Mouse (Mus musculus) small intestine, adult 2 months (tissue): ENCODE data around the gene Pip5k1a. TPM values are rescaled to one million over a fixed set of nuclear protein-coding genes. Genes with fewer than 3 reads are reported as not detected.
"Not testable (repeated sequence)": the region's sequence is repeated elsewhere in the genome, so short reads cannot be mapped to it uniquely, and the experiment has no call there.

Experiments used
- H3K27ac ChIP-seq: fragments of 200-500 bp; 2 replicates; pipeline ENCODE4 v1.5.1; 2012; ENCODE audit warnings: low read depth, low read length, control low read depth, inconsistent platforms; ENCODE audit not compliant: insufficient read depth
- H3K27me3 ChIP-seq: fragments of 200-500 bp; 2 replicates; pipeline ENCODE4 v1.6.1; 2012; ENCODE audit warnings: mild to moderate bottlenecking, moderate library complexity, low read length, inconsistent platforms; ENCODE audit not compliant: control insufficient read depth, insufficient read depth
- H3K36me3 ChIP-seq: fragments of 200-500 bp; 2 replicates; pipeline ENCODE4 v1.6.1; 2012; ENCODE audit warnings: mild to moderate bottlenecking, low read length, control low read depth, inconsistent platforms; ENCODE audit not compliant: control insufficient read depth, insufficient read depth
- H3K4me1 ChIP-seq: fragments of 200-500 bp; 2 replicates; pipeline ENCODE4 v1.6.1; 2012; ENCODE audit warnings: low read length, inconsistent platforms, mixed read lengths; ENCODE audit not compliant: control insufficient read depth, insufficient read depth, insufficient read length
- H3K4me3 ChIP-seq: fragments of 200-500 bp; 2 replicates; pipeline ENCODE4 v1.5.1; 2012; ENCODE audit warnings: low read depth, mild to moderate bottlenecking, control low read depth, inconsistent platforms, low read length, moderate library complexity
- CTCF ChIP-seq: fragments of 200-500 bp; IDR thresholded peaks from 2 replicates; pipeline ENCODE4 v1.5.1; 2012; ENCODE audit warnings: low read depth, mild to moderate bottlenecking, control low read depth, inconsistent platforms, low read length, moderate library complexity, mixed read lengths; ENCODE audit not compliant: insufficient replicate concordance, insufficient read length; ENCODE audit errors: extremely low read depth
- POLR2A ChIP-seq: fragments of 200-500 bp; IDR thresholded peaks from 2 replicates; pipeline ENCODE4 v1.6.1; 2012; ENCODE audit warnings: low read depth, mild to moderate bottlenecking, control low read depth, inconsistent platforms, low read length, moderate library complexity
- WGBS: fragments of 180-500 bp; shearing (Covaris S2); methylation state at CpG from one replicate; pipeline ENCODE4 v1.1.7; 2018; 5-methylcytosine and 5-hydroxymethylcytosine counted together
- polyA plus RNA-seq: library from polyadenylated mRNA; depleted of rRNA; stranded (reverse); fragments of >200 nt; gene quantifications from 2 replicates; pipeline ENCODE4 v1.2.3, GENCODE M21; 2012

The Pip5k1a gene
- polyA plus RNA-seq, 1 experiment = 14.9 TPM

DNA sequence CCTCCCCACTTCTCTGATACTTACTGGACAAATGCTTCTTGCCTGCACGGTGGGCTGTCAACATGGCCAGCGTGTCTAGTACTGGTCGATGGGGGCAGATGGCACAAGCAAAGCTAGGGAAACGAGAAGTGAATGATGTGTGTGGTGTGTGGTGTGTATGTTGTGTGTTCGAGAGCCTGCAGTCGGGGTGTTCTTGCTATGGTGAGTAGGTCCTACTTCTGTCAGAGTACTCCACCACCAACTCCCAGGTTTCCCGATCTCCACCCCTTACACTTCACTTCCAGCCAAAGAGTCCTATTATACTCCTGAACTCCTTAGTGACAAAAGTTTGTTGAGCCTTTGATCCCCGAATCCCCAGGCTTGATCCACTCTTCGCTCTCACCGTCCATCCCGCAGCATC lies 26.4 kb upstream of the Pip5k1a start:
- TF ChIP-seq POLR2A (no peak), CTCF (no peak)
- peak overlapping the region; percentile 24; the same call in 1 of the 2 replicates for H3K27ac ChIP-seq
- peak overlapping the region; percentile 55 for H3K4me3 ChIP-seq
- H3K4me1 ChIP-seq = peaks cover 5% of the 10 kb centered on the region; the same call in 1 of the 2 replicates
- WGBS = 49% methylated on average over 11 of the region's 11 CpGs
- H3K36me3 ChIP-seq = peaks cover 24% of the 10 kb centered on the region
- H3K27me3 ChIP-seq = no peaks in the 10 kb centered on the region

DNA sequence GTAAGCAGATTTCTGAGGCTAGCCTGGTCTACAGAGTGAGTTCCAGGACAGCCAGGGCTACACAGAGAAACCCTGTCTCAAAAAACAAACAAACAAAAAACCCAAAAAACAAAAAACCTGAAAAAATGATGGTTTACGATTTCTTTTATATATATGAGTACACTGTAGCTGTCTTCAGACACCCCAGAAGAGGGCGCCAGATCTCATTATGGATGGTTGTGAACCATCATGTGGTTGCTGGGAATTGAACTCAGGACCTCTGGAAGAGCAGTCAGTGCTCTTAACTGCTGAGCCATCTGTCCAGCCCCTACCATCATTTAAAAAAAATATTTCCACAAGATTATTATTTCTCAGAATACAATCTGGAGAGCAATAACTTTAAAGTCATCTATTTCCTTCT lies 25.7 kb upstream of the Pip5k1a start:
- H3K4me1 ChIP-seq, H3K27ac ChIP-seq, H3K4me3 ChIP-seq, H3K27me3 ChIP-seq: not testable (repeated sequence)
- peaks cover 21% of the 10 kb centered on the region for H3K36me3 ChIP-seq
- TF ChIP-seq CTCF = peak; percentile 22; the same call in 1 of the 2 replicates
- WGBS = 98% methylated on average over 2 of the region's 2 CpGs

DNA sequence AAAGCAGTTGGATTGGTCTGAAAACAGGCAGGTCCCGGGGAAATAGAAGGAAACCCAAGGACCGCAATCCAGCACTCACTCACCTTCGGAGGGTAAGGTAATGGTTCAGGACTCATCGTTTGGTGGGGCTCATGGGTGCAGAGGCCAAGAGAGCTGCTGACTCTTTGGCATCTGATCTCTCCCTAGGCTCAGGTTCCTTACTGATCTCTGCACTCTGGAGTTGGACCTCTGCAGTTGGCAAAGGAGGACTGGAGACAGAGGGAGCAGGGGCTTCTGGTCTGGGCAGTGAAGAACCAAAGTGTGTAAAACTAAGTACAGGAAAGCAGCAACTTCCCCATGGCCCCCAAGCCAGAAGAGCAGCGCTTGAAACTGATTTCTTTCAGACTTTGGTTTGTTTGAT lies 23.4 kb upstream of the Pip5k1a start:
- Histone ChIP-seq H3K36me3 (peaks cover 22% of the 10 kb centered on the region), H3K4me3 (no peak overlapping the region), H3K27me3 (no peaks in the 10 kb centered on the region), H3K27ac (no peak overlapping the region), H3K4me1 (peaks cover 3% of the 10 kb centered on the region; the same call in 1 of the 2 replicates)
- WGBS = 84% methylated on average over 5 of the region's 5 CpGs
- TF ChIP-seq CTCF (no peak), POLR2A (no peak)

DNA sequence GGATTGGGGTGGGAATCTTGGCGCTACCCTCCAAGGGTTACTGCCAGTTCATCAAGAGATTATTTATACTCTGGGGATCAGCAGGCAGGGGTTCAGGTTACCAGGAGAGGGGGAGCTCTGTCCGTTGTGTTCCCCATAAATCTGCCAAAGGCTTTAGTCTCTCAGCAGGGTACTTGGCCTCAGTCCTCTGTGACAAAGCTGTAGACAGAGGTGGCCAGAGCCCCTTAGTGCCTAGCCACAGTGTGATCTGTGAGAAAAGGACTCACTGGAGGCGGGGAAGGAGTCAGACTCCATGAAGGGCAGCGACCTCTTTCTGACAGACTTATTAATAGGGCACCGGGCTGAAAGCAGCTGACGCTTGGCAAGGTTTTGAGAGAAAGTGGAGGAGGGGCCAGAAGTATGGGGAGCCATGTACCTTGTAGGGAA lies 22.5 kb upstream of the Pip5k1a start:
- WGBS = 81% methylated on average over 6 of the region's 6 CpGs
- H3K27ac ChIP-seq = no peak overlapping the region
- TF ChIP-seq POLR2A = no peak
- no peak for TF ChIP-seq CTCF
- peaks cover 3% of the 10 kb centered on the region; the same call in 1 of the 2 replicates for H3K4me1 ChIP-seq
- peaks cover 22% of the 10 kb centered on the region for H3K36me3 ChIP-seq
- no peak overlapping the region for H3K4me3 ChIP-seq
- no peaks in the 10 kb centered on the region for H3K27me3 ChIP-seq

DNA sequence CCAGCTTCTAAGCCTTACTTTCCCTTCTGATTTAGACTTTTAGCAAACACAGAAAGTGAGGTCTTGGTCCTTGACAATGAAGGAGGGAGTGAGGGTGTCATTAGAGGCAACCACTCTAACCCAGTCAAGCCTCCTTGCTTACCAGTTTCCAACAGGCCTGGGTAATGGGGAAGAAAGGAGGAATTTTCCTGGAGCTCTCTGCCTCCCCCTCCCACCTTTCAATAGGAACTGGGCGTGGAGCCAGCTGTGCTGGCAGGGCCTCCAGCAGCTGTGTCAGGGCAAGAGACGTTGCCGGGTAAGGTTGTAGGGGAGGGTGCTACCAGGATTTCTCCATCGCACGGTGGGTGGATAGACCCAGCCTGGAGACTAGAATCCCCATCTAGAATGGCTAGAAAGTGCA lies 18.2 kb upstream of the Pip5k1a start:
- H3K27me3 ChIP-seq = no peaks in the 10 kb centered on the region
- H3K4me1 ChIP-seq = no peaks in the 10 kb centered on the region
- no peak overlapping the region for H3K27ac ChIP-seq
- WGBS = 8% methylated on average over 5 of the region's 5 CpGs
- H3K4me3 ChIP-seq = no peak overlapping the region
- TF ChIP-seq POLR2A = no peak
- TF ChIP-seq CTCF = no peak
- H3K36me3 ChIP-seq = peaks cover 35% of the 10 kb centered on the region

- 66% methylated on average over 6 of the region's 6 CpGs for WGBS
- Histone ChIP-seq H3K27me3 (no peaks in the 10 kb centered on the region), H3K4me3 (no peak within 1 kb of the TSS), H3K4me1 (no peaks in the 10 kb centered on the region), H3K36me3 (peaks cover 37% of the 10 kb centered on the region), H3K27ac (no peak within 1 kb of the TSS)
- no peak for TF ChIP-seq POLR2A
- TF ChIP-seq CTCF = peak; percentile 50; the same call in 1 of the 2 replicates
Observed at GRCm38 (mm10) chr3:95124246-95124645, 17.5 kb upstream of the Pip5k1a start, which contains the start of gene Tmod4. Gene Tmod4, plus strand, starts transcription at chr3:95124476.

- Histone ChIP-seq H3K27ac (no peak overlapping the region), H3K4me1 (peaks cover 2% of the 10 kb centered on the region; the same call in 1 of the 2 replicates), H3K4me3 (no peak overlapping the region), H3K36me3 (peaks cover 44% of the 10 kb centered on the region), H3K27me3 (no peaks in the 10 kb centered on the region)
- WGBS = 77% methylated on average over 6 of the region's 6 CpGs
- no peak for TF ChIP-seq POLR2A
- TF ChIP-seq CTCF = no peak
Observed at GRCm38 (mm10) chr3:95121580-95121979, 14.8 kb upstream of the Pip5k1a start.
